Mouse (Mus musculus) embryonic facial prominence, embryonic 11.5 days (tissue): ENCODE data around the gene Tmem179b. TPM values are rescaled to one million over a fixed set of nuclear protein-coding genes. Genes with fewer than 3 reads are reported as not detected.

Experiments used
- ATAC-seq: fragments of 200-750 bp; cut with Nextera tagmentation; replicated peaks from 2 replicates; pipeline ENCODE4 v1.8.0; 2017; ENCODE audit warnings: low read depth; ENCODE audit not compliant: insufficient number of reproducible peaks, low FRiP score, low TSS enrichment
- DNase-seq: peaks from one replicate; pipeline ENCODE4 v3.0.0-alpha.2; 2015; ENCODE audit warnings: low spot score
- H3K27ac ChIP-seq: fragments of 300-500 bp; sonication (generic); replicated peaks from 2 replicates; pipeline ENCODE4 v1.5.1; 2014; ENCODE audit warnings: mild to moderate bottlenecking, low read depth, low read length, control low read depth
- H3K27me3 ChIP-seq: fragments of 300-500 bp; sonication (generic); 2 replicates; pipeline ENCODE4 v1.6.1; 2014; ENCODE audit warnings: mild to moderate bottlenecking, low read length, moderate library complexity, mixed read lengths; ENCODE audit not compliant: control insufficient read depth, insufficient read depth
- H3K36me3 ChIP-seq: fragments of 300-500 bp; sonication (generic); replicated peaks from 2 replicates; pipeline ENCODE4 v1.6.1; 2014; ENCODE audit warnings: low read depth, mild to moderate bottlenecking, low read length, moderate library complexity, mixed read lengths; ENCODE audit not compliant: control insufficient read depth, insufficient read depth
- H3K4me1 ChIP-seq: fragments of 300-500 bp; sonication (generic); 2 replicates; pipeline ENCODE4 v1.6.1; 2014; ENCODE audit warnings: low read length, mixed read lengths; ENCODE audit not compliant: control insufficient read depth, insufficient read depth
- H3K4me2 ChIP-seq: fragments of 300-500 bp; sonication (generic); 2 replicates; pipeline ENCODE4 v1.6.1; 2014; ENCODE audit warnings: low read depth, mild to moderate bottlenecking, control low read depth, low read length, moderate library complexity
- H3K4me3 ChIP-seq: fragments of 300-500 bp; sonication (generic); 2 replicates; pipeline ENCODE4 v1.5.1; 2014; ENCODE audit warnings: low read depth, low read length, control low read depth
- H3K9ac ChIP-seq: fragments of 300-500 bp; sonication (generic); replicated peaks from 2 replicates; pipeline ENCODE4 v1.6.1; 2014; ENCODE audit warnings: mild to moderate bottlenecking, control low read depth, low read length
- H3K9me3 ChIP-seq: fragments of 300-500 bp; sonication (generic); replicated peaks from 2 replicates; pipeline ENCODE4 v1.6.1; 2016; ENCODE audit warnings: mild to moderate bottlenecking, low read length, inconsistent platforms, mixed read lengths; ENCODE audit not compliant: control insufficient read depth
- WGBS: fragments of 180-500 bp; shearing (Covaris S2); extraction: QIAGEN DNeasy Blood & Tissue Kit; methylation state at CpG from one replicate; pipeline ENCODE4 v1.1.7; 2014; 5-methylcytosine and 5-hydroxymethylcytosine counted together
- polyA plus RNA-seq: library from polyadenylated mRNA; unstranded; fragments of >200 nt; fragmentation: Nextera tagmentation; extraction: Ambion mirVana; gene quantifications from 2 replicates; pipeline ENCODE4 v1.2.1, GENCODE M21; 2014

Gene Tmem179b
- polyA plus RNA-seq, 1 experiment from 2014 or later = 44.8 TPM

DNA sequence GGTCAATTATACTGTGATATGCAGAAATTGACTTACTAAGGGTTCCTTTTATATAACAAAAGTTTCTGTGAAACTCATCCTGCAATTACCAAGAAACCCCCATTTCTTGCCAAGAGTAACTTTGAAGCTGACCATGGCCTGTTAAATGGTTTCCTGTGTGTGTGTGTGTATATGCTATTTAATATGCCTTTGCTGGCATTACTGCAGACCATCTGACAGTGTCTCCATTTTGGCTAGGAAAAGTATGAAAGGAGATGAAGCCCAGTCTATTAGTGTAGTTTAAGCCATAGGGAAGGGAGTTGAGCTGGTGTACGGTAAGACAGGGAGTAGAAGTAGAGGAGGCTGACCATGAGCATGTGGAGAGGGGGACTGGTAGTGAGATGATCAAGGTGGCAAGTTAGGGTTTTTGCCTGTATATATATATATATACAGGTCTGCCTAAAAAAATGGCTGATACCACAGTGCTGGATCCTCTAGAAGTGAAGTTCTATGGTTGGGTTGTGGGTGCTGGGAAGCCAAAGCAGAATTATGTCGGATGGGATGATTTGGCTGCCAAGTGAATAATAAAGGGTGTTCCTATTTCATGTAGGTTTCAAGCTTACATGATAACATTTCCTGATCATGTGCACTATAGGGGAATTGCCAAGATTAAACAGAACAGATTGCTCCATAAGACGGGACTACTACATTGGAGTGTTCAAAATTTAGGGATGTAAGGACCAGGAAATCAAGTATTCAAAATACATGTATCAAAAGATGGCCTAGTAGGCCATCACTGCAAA lies 47.5 kb downstream of the Tmem179b start:
- ATAC-seq (no peak), DNase-seq (no peak)
- Histone ChIP-seq H3K36me3 (peaks cover 21% of the 10 kb centered on the region), H3K27ac (no peak overlapping the region; the same call in 1 of the 2 replicates), H3K4me3 (no peak overlapping the region), H3K4me2 (no peak overlapping the region), H3K9me3 (no peaks in the 10 kb centered on the region), H3K9ac (no peak overlapping the region), H3K4me1 (no peaks in the 10 kb centered on the region), H3K27me3 (no peaks in the 10 kb centered on the region)
- WGBS = 18% methylated on average over 3 of the region's 3 CpGs

DNA sequence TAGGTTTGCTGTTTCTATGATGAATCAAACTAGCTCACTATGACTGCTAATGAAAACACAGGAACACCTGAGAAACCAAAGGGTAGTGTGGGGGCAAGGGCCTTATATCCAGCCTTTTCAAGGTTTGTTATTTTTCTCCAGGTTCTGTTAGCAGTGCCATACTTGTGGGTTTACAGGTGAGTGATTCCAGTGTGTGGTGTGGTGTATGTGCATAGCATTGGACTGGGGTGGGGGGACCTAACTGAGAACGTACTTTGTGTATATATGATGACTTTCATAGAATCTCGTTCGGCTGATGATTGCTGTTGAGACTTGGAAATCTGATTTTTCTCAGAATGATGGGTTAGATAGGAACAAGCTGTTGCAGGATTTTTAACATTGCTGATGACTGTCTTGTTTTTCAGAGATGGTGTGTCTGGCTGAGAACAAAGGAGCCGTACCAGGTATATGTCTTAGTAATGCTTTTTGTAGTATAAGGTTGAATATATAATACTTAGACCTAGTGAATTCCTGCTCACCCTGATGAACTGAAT lies 49.1 kb downstream of the Tmem179b start:
- Histone ChIP-seq H3K9ac (peak overlapping the region; percentile 90), H3K9me3 (no peaks in the 10 kb centered on the region), H3K4me3 (peak overlapping the region; percentile 52), H3K4me1 (no peaks in the 10 kb centered on the region), H3K27me3 (no peaks in the 10 kb centered on the region), H3K36me3 (peaks cover 21% of the 10 kb centered on the region), H3K27ac (no peak overlapping the region), H3K4me2 (peak overlapping the region; percentile 66)
- ATAC-seq (no peak), DNase-seq (no peak)
- WGBS = 54% methylated on average over 4 of the region's 4 CpGs

DNA sequence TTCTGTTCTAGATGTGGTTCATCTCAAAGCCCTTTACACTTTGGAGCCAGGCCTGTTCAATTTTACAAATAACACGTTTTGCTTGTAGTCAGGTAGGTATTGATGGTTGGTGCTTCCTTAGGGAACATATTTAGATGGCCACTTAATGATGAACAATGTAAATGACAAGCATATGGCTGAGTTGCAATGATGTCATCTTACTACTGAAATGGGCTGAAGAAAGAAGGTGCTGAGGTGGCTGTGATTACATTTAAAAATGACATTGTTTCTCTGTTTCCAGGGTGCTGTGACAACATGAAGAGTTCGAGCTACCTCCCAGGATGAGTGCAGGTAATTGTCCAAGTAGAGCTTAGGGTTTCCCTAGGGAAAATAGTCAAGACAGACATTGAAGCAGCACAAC lies 49.9 kb downstream of the Tmem179b start:
- Histone ChIP-seq H3K4me1 (no peaks in the 10 kb centered on the region), H3K9me3 (no peaks in the 10 kb centered on the region), H3K4me3 (peak overlapping the region; percentile 52), H3K9ac (peak overlapping the region; percentile 90), H3K27me3 (no peaks in the 10 kb centered on the region), H3K4me2 (peak overlapping the region; percentile 66), H3K36me3 (peaks cover 21% of the 10 kb centered on the region), H3K27ac (no peak overlapping the region)
- ATAC-seq = no peak
- no peak for DNase-seq
- 0% methylated on average over 2 of the region's 2 CpGs for WGBS

DNA sequence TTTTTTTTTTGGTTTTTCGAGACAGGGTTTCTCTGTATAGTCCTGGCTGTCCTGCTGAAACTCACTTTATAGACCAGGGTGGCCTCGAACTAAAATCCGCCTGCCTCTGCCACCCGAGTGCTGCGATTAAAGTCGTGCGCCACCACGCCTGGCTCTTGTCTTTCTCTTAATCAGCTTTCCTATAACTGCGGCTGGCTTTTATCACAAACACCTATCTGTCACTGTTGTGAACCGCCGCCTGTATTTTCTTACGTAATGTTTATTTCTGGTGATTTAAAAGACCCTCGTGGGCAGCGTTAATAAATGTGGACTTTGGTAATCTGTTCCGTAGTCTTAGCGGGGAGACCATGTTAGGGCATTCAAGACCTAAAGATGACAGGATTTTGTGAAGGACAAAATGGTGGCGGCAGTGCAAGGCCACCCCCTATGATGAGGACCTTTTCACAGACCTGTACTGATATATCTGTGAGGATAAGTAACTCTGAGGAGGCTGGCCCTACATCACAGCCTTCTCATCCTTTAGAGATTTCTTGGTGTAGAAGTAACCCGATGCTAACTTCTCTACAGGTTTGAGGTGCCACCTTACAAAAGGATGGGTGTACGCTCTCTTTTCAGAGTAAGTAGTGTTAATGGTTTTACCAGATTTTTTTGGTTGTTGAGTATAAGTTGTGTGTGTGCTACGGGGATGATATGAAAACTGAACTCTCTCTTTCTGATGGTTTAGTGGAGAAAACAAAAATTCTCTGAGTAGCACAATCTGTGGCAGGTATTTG lies 50.5 kb downstream of the Tmem179b start:
- DNase-seq (peak; percentile 46), ATAC-seq (no peak)
- Histone ChIP-seq H3K36me3 (peaks cover 21% of the 10 kb centered on the region), H3K9me3 (no peaks in the 10 kb centered on the region), H3K4me2 (peak overlapping the region; percentile 66), H3K9ac (peak overlapping the region; percentile 90), H3K27me3 (no peaks in the 10 kb centered on the region), H3K27ac (peak overlapping the region; percentile 43; the same call in 1 of the 2 replicates), H3K4me1 (no peaks in the 10 kb centered on the region), H3K4me3 (peak overlapping the region; percentile 52)
- WGBS = 0% methylated on average over 20 of the region's 20 CpGs

DNA sequence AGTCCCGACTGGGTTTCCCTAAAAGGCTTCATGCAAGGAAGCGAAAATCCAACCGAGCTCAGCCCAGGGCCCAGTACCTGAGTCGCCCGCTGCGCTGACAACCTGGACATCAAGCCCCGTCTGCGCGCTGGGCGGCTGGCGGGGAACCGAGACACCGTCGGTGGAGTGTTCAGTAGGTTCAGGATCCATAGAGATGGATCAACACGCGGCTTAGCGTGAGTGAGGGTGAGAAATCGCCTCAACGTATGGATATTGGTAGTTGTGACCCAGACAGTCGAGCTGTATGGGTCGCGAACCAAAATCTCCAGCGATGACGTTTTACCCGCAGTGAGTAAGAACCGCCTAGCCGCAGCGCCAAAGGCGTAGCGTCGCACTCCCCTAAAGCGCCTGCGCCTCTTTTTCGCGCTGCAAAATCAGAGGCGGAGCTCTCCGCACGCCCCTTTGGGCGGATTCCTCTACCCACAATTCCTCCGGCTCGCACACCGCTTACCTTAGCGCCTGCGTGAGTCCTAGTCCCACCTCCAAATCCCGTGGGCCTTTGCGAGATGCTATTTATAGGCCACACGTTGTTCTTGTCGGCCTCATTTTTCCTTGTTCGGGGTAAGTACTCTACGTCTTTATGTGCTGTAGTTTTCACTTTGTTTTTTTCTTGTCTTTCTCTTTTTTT lies 51.2 kb downstream of the Tmem179b start, which contains the start of gene Slc3a2:
Gene Slc3a2 (minus strand): TSS at position 463 of the 667 bp plus-strand sequence.
- no peaks in the 10 kb centered on the region for H3K27me3 ChIP-seq
- H3K4me2 ChIP-seq = peak within 1 kb of the TSS; percentile 66
- no peaks in the 10 kb centered on the region for H3K9me3 ChIP-seq
- peak; percentile 98 for DNase-seq
- under 1% methylated on average over 50 of the region's 50 CpGs for WGBS
- H3K9ac ChIP-seq = peak within 1 kb of the TSS; percentile 90
- no peaks in the 10 kb centered on the region for H3K4me1 ChIP-seq
- ATAC-seq = peak; percentile 93
- H3K27ac ChIP-seq = peak within 1 kb of the TSS; percentile 91
- H3K4me3 ChIP-seq = peak within 1 kb of the TSS; percentile 52
- H3K36me3 ChIP-seq = peaks cover 21% of the 10 kb centered on the region

DNA sequence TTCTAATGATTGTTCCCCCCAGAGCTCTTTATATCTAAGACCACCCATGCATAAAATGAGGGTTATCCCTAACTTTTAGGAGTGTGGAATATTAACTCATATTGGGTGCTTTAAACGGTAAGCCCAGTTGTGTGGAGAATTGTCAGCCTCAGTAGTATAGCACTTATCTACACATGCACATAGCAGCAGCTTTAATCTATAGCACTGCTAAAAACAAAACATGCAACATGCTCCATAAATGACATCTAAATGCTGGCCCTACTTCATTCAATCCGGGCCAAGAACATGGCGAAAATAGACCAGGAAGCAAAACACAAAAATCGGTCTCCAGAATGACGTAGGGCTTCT lies 51.7 kb downstream of the Tmem179b start:
- DNase-seq = no peak
- 2% methylated on average over 5 of the region's 5 CpGs for WGBS
- ATAC-seq = 0 out of 2 replicates have a peak, but pooled peaks have one; percentile 2

More for the DNA sequence above, 51.7 kb downstream of the Tmem179b start:
- Histone ChIP-seq H3K9me3 (no peaks in the 10 kb centered on the region), H3K4me3 (peak overlapping the region; percentile 52), H3K36me3 (peaks cover 21% of the 10 kb centered on the region), H3K4me2 (peak overlapping the region; percentile 65), H3K9ac (peak overlapping the region; percentile 87), H3K27ac (peak overlapping the region; percentile 91), H3K27me3 (no peaks in the 10 kb centered on the region), H3K4me1 (no peaks in the 10 kb centered on the region)
